Comparison of ENCODE assay signal across 9 mouse cellular contexts in genomic region chr12:87198792-87199191, GRCm38 (mm10). TPM values are rescaled to one million over a fixed set of nuclear protein-coding genes. Genes with fewer than 3 reads are reported as not detected.
DNase-seq lines count a peak whose midpoint lies in the region; ATAC-seq and TF ChIP-seq lines count a peak whose summit lies in the region.
"Had no signal": no experiment of that assay in that cellular context is flagged by ENCODE, and none has a peak within 500 bp of the region (broad histone marks: within the 10 kb centered on the region; RNA-seq: fewer than 3 reads in every experiment).

No protein-coding gene starts in this region.

- no peaks in the 10 kb centered on the region for H3K36me3 ChIP-seq in heart, embryonic 11.5 days (ENCODE audit: control insufficient read depth, insufficient read depth, low read length)
- no peaks in the 10 kb centered on the region for H3K36me3 ChIP-seq in ES-Bruce4 (ENCODE audit: control insufficient read depth, insufficient read depth, low read length, poor library complexity, severe bottlenecking)
- H3K36me3 ChIP-seq in forebrain, embryonic 12.5 days (replicated peaks) = no peaks in the 10 kb centered on the region
- no peaks in the 10 kb centered on the region for H3K36me3 ChIP-seq in liver, embryonic 14.5 days (replicated peaks; ENCODE audit: control insufficient read depth, insufficient read depth, low read depth)

- no peak for TF ChIP-seq POLR2A in ES-Bruce4 (IDR thresholded peaks at IDR 0.05; ENCODE audit: insufficient read depth, low read length)

- 56% methylated on average over 6 of the region's 6 CpGs for WGBS in heart, embryonic 11.5 days (ENCODE audit: insufficient replicate concordance)
- WGBS in forebrain, embryonic 12.5 days = 47% methylated on average over 6 of the region's 6 CpGs
- WGBS in liver, embryonic 14.5 days (ENCODE audit: insufficient replicate concordance) = 67% methylated on average over 6 of the region's 6 CpGs

- H3K4me3 ChIP-seq in heart, embryonic 11.5 days (ENCODE audit: low read depth, low read length) = peak overlapping the region; percentile 90
- no peak overlapping the region for H3K4me3 ChIP-seq in ES-Bruce4 (ENCODE audit: low read depth, low read length)
- H3K4me3 ChIP-seq in forebrain, embryonic 12.5 days (replicated peaks) = peak overlapping the region; percentile 92
- H3K4me3 ChIP-seq in liver, embryonic 14.5 days (ENCODE audit: insufficient read depth in 1 of 2, low read depth in 2 of 2, low read length in 2 of 2) = no peak overlapping the region

- peak overlapping the region; percentile 88; the same call in 1 of the 2 replicates for H3K9ac ChIP-seq in heart, embryonic 11.5 days (ENCODE audit: low read depth, low read length)
- peak overlapping the region; percentile 95 for H3K9ac ChIP-seq in ES-Bruce4 (ENCODE audit: low read depth, poor library complexity, severe bottlenecking)
- peak overlapping the region; percentile 90 for H3K9ac ChIP-seq in forebrain, embryonic 12.5 days
- no peak overlapping the region for H3K9ac ChIP-seq in liver, embryonic 14.5 days (replicated peaks)

- no peak for DNase-seq in heart, adult 11 months
- DNase-seq in liver, embryonic 14.5 days (ENCODE audit: low read depth in 3 of 3, low spot score in 3 of 3) = no peak
- no peak for DNase-seq in layer of hippocampus, adult 11-12 months (ENCODE audit: low spot score)
- no peak for DNase-seq in right cerebral cortex, postnatal 4 days
- DNase-seq in left cerebral cortex, adult 9 months (ENCODE audit: low spot score in 2 of 2) = no peak

- H3K9me3 ChIP-seq in heart, embryonic 11.5 days (replicated peaks; ENCODE audit: control insufficient read depth, low read length) = no peaks in the 10 kb centered on the region
- no peaks in the 10 kb centered on the region for H3K9me3 ChIP-seq in ES-Bruce4 (replicated peaks; ENCODE audit: control insufficient read depth, insufficient read depth, low read length, poor library complexity, severe bottlenecking)
- H3K9me3 ChIP-seq in forebrain, embryonic 12.5 days = no peaks in the 10 kb centered on the region
- H3K9me3 ChIP-seq in liver, embryonic 14.5 days (ENCODE audit: control insufficient read depth, low read length) = no peaks in the 10 kb centered on the region

- TF ChIP-seq CTCF in ES-Bruce4 (IDR thresholded peaks at IDR 0.05; ENCODE audit: low read depth, low read length) = no peak
- TF ChIP-seq CTCF in liver, embryonic 14.5 days (IDR thresholded peaks at IDR 0.05; ENCODE audit: low read depth) = no peak

- H3K27ac ChIP-seq in heart, embryonic 11.5 days (ENCODE audit: low read depth, low read length) = no peak overlapping the region
- H3K27ac ChIP-seq in ES-Bruce4 (ENCODE audit: insufficient read depth, low read length) = no peak overlapping the region
- H3K27ac ChIP-seq in forebrain, embryonic 12.5 days = no peak overlapping the region
- no peak overlapping the region for H3K27ac ChIP-seq in liver, embryonic 14.5 days

- no peak for TF ChIP-seq EP300 in ES-Bruce4 (IDR thresholded peaks at IDR 0.05; ENCODE audit: insufficient read depth, low read depth, low read length)
- no peak for TF ChIP-seq EP300 in liver, embryonic 14.5 days (IDR thresholded peaks at IDR 0.05; ENCODE audit: low read depth)

- peak overlapping the region; percentile 98 for H3K4me2 ChIP-seq in heart, embryonic 11.5 days
- H3K4me2 ChIP-seq in forebrain, embryonic 12.5 days = peak overlapping the region; percentile 85
- peak overlapping the region; percentile 76 for H3K4me2 ChIP-seq in liver, embryonic 14.5 days (ENCODE audit: low read depth)

- ATAC-seq in heart, embryonic 11.5 days (replicated peaks; ENCODE audit: insufficient number of reproducible peaks, low FRiP score, low TSS enrichment) = no peak
- no peak for ATAC-seq in forebrain, embryonic 12.5 days (ENCODE audit: low FRiP score)
- ATAC-seq in liver, embryonic 14.5 days (ENCODE audit: insufficient read depth) = no peak

- no peaks in the 10 kb centered on the region for H3K27me3 ChIP-seq in heart, embryonic 11.5 days (ENCODE audit: control insufficient read depth, insufficient read depth, low read length)
- H3K27me3 ChIP-seq in ES-Bruce4 (ENCODE audit: control insufficient read depth, insufficient read depth, low read length, poor library complexity, severe bottlenecking) = no peaks in the 10 kb centered on the region
- H3K27me3 ChIP-seq in forebrain, embryonic 12.5 days = no peaks in the 10 kb centered on the region
- peaks cover 15% of the 10 kb centered on the region for H3K27me3 ChIP-seq in liver, embryonic 14.5 days (ENCODE audit: control insufficient read depth, insufficient read depth, low read length)

- H3K4me1 ChIP-seq in heart, embryonic 11.5 days (ENCODE audit: control insufficient read depth, insufficient read depth, low read length) = peaks cover 3% of the 10 kb centered on the region; the same call in 1 of the 2 replicates
- H3K4me1 ChIP-seq in ES-Bruce4 (ENCODE audit: control insufficient read depth, insufficient read depth, low read length) = peaks cover 3% of the 10 kb centered on the region
- peaks cover 13% of the 10 kb centered on the region for H3K4me1 ChIP-seq in forebrain, embryonic 12.5 days
- H3K4me1 ChIP-seq in liver, embryonic 14.5 days (replicated peaks; ENCODE audit: control insufficient read depth in 2 of 2, insufficient read depth in 2 of 2, low read length in 1 of 2) = peaks cover 0 to 8% of the 10 kb centered on the region in 2 experiments; a peak in 2 of 4 replicates

RNA-seq across cellular contexts. Expression of gene Samd15, which starts 0.7 kb away (rescaled TPM):
- polyA plus RNA-seq in heart, embryonic 11.5 days (2014; fragmentation: Nextera tagmentation; extraction: Ambion mirVana) = 2.0 and 3.2 TPM in 2 replicates
- polyA plus RNA-seq in ES-Bruce4 (2011; ENCODE audit: insufficient read depth, insufficient read length, low read depth, missing spikeins) = 0.44 TPM in 1 of 2 replicates, not detected in the other
- 1.4 and 1.7 TPM in 2 replicates for polyA plus RNA-seq in forebrain, embryonic 12.5 days (2016; fragmentation: Nextera tagmentation; extraction: Ambion mirVana)
- polyA plus RNA-seq in liver, embryonic 14.5 days (2012; rRNA removed) = 0.03 and 0.21 TPM in 2 replicates
- polyA plus RNA-seq in liver, embryonic 14.5 days (2014; fragmentation: Nextera tagmentation; extraction: Ambion mirVana) = 7.6 and 8.2 TPM in 2 replicates
- polyA plus RNA-seq: erythroblast, embryonic 14.5 days had no signal

RNA-seq across cellular contexts. Expression of gene Tmed8, which starts 1.5 kb away (rescaled TPM):
- 2.1 and 3.0 TPM in 2 replicates for polyA plus RNA-seq in heart, embryonic 11.5 days (2014; fragmentation: Nextera tagmentation; extraction: Ambion mirVana)
- 13.0 and 13.4 TPM in 2 replicates for polyA plus RNA-seq in ES-Bruce4 (2011; ENCODE audit: insufficient read depth, insufficient read length, low read depth, missing spikeins)
- polyA plus RNA-seq in forebrain, embryonic 12.5 days (2016; fragmentation: Nextera tagmentation; extraction: Ambion mirVana) = 6.0 and 6.4 TPM in 2 replicates
- polyA plus RNA-seq in liver, embryonic 14.5 days (2012; rRNA removed) = 0.62 and 0.80 TPM in 2 replicates
- polyA plus RNA-seq in liver, embryonic 14.5 days (2014; fragmentation: Nextera tagmentation; extraction: Ambion mirVana) = 0.50 and 0.99 TPM in 2 replicates

RNA-seq across cellular contexts. Expression of gene Noxred1, which starts 39.7 kb away (rescaled TPM):
- 1.00 and 1.2 TPM in 2 replicates for polyA plus RNA-seq in heart, embryonic 11.5 days (2014; fragmentation: Nextera tagmentation; extraction: Ambion mirVana)
- polyA plus RNA-seq in ES-Bruce4 (2011; ENCODE audit: insufficient read depth, insufficient read length, low read depth, missing spikeins) = 4.8 and 6.1 TPM in 2 replicates
- 0.73 and 1.1 TPM in 2 replicates for polyA plus RNA-seq in forebrain, embryonic 12.5 days (2016; fragmentation: Nextera tagmentation; extraction: Ambion mirVana)
- polyA plus RNA-seq in liver, embryonic 14.5 days (2012; rRNA removed) = 0.16 and 0.26 TPM in 2 replicates
- 0.28 TPM in 1 of 2 replicates, not detected in the other for polyA plus RNA-seq in liver, embryonic 14.5 days (2014; fragmentation: Nextera tagmentation; extraction: Ambion mirVana)

RNA-seq across cellular contexts. Expression of gene Pomt2, which starts 51.0 kb away (rescaled TPM):
- polyA plus RNA-seq in heart, embryonic 11.5 days (2014; fragmentation: Nextera tagmentation; extraction: Ambion mirVana) = 14.5 and 15.2 TPM in 2 replicates
- polyA plus RNA-seq in ES-Bruce4 (2011; ENCODE audit: insufficient read depth, insufficient read length, low read depth, missing spikeins) = 12.9 and 15.8 TPM in 2 replicates
- polyA plus RNA-seq in forebrain, embryonic 12.5 days (2016; fragmentation: Nextera tagmentation; extraction: Ambion mirVana) = 16.2 and 16.6 TPM in 2 replicates
- polyA plus RNA-seq in liver, embryonic 14.5 days (2012; rRNA removed) = 2.6 and 2.8 TPM in 2 replicates
- 3.9 and 4.9 TPM in 2 replicates for polyA plus RNA-seq in liver, embryonic 14.5 days (2014; fragmentation: Nextera tagmentation; extraction: Ambion mirVana)

RNA-seq across cellular contexts. Expression of gene Gstz1, which starts 51.8 kb away (rescaled TPM):
- 49.0 and 52.7 TPM in 2 replicates for polyA plus RNA-seq in heart, embryonic 11.5 days (2014; fragmentation: Nextera tagmentation; extraction: Ambion mirVana)
- 34.2 and 40.5 TPM in 2 replicates for polyA plus RNA-seq in ES-Bruce4 (2011; ENCODE audit: insufficient read depth, insufficient read length, low read depth, missing spikeins)
- polyA plus RNA-seq in forebrain, embryonic 12.5 days (2016; fragmentation: Nextera tagmentation; extraction: Ambion mirVana) = 24.3 and 28.3 TPM in 2 replicates
- polyA plus RNA-seq in liver, embryonic 14.5 days (2012; rRNA removed) = 94.8 and 115 TPM in 2 replicates
- polyA plus RNA-seq in liver, embryonic 14.5 days (2014; fragmentation: Nextera tagmentation; extraction: Ambion mirVana) = 91.0 and 101 TPM in 2 replicates

Comparison
In these comparisons a context has a peak if more than half of its experiments do, and no peak if none do; other contexts are left out.
1. H3K4me3 ChIP-seq: peak in heart, embryonic 11.5 days (single experiment) and forebrain, embryonic 12.5 days (single experiment); none in ES-Bruce4 (single experiment) and liver, embryonic 14.5 days (0 of 2).
2. Peak in every context shown above with its lines, with median percentiles within 50 percentile points of each other: H3K4me2 ChIP-seq.